Mouse (Mus musculus) embryonic facial prominence, embryonic 14.5 days (tissue): ENCODE results near the gene Senp3. TPM values are rescaled to one million over a fixed set of nuclear protein-coding genes. Genes with fewer than 3 reads are reported as not detected.
"Not testable (repeated sequence)": the region's sequence is repeated elsewhere in the genome, so short reads cannot be mapped to it uniquely, and the experiment has no call there.

Experiments used
- ATAC-seq: fragments of 200-750 bp; cut with Nextera tagmentation; 2 replicates; pipeline ENCODE4 v1.8.0; 2017; ENCODE audit warnings: low read depth, moderate number of reproducible peaks, moderate TSS enrichment
- DNase-seq: peaks from one replicate; pipeline ENCODE4 v3.0.0-alpha.2; 2015; ENCODE audit warnings: low spot score
- H3K27ac ChIP-seq: fragments of 300-500 bp; sonication (generic); replicated peaks from 2 replicates; pipeline ENCODE4 v1.5.1; 2014; ENCODE audit warnings: low read depth, mild to moderate bottlenecking, low read length, moderate library complexity
- H3K27me3 ChIP-seq: fragments of 300-500 bp; sonication (generic); replicated peaks from 2 replicates; pipeline ENCODE4 v1.6.1; 2014; ENCODE audit warnings: low read length; ENCODE audit not compliant: control insufficient read depth, insufficient read depth
- H3K36me3 ChIP-seq: fragments of 300-500 bp; sonication (generic); 2 replicates; pipeline ENCODE4 v1.6.1; 2014; ENCODE audit warnings: low read length, mixed read lengths; ENCODE audit not compliant: control insufficient read depth, insufficient read depth
- H3K4me1 ChIP-seq: fragments of 300-500 bp; sonication (generic); 2 replicates; pipeline ENCODE4 v1.6.1; 2014; ENCODE audit warnings: antibody characterized with exemption, low read length; ENCODE audit not compliant: control insufficient read depth, insufficient read depth
- H3K4me2 ChIP-seq: fragments of 300-500 bp; sonication (generic); 2 replicates; pipeline ENCODE4 v1.6.1; 2014; ENCODE audit warnings: low read depth, mild to moderate bottlenecking, low read length, moderate library complexity, mixed read lengths
- H3K4me3 ChIP-seq: fragments of 300-500 bp; sonication (generic); 2 replicates; pipeline ENCODE4 v1.5.1; 2014; ENCODE audit warnings: low read depth, mild to moderate bottlenecking, low read length
- H3K9ac ChIP-seq: fragments of 300-500 bp; sonication (generic); 2 replicates; pipeline ENCODE4 v1.6.1; 2014; ENCODE audit warnings: low read depth, mild to moderate bottlenecking, low read length, moderate library complexity, mixed read lengths
- H3K9me3 ChIP-seq: fragments of 300-500 bp; sonication (generic); 2 replicates; pipeline ENCODE4 v1.6.1; 2016; ENCODE audit warnings: low read length; ENCODE audit not compliant: control insufficient read depth
- WGBS: fragments of 180-500 bp; shearing (Covaris S2); extraction: QIAGEN DNeasy Blood & Tissue Kit; methylation state at CpG from one replicate; pipeline ENCODE4 v1.1.7; 2014; 5-methylcytosine and 5-hydroxymethylcytosine counted together
- polyA plus RNA-seq: library from polyadenylated mRNA; unstranded; fragments of >200 nt; fragmentation: Nextera tagmentation; extraction: Ambion mirVana; gene quantifications from 2 replicates; pipeline ENCODE4 v1.2.1, GENCODE M21; 2014

The Senp3 gene
- polyA plus RNA-seq, 1 experiment from 2014 or later = 73.6 TPM

GRCm38 (mm10) chr11:69708614-69709265 is 26.9 kb upstream of the Senp3 start:
- DNase-seq (no peak), ATAC-seq (no peak)
- Histone ChIP-seq H3K36me3 (no peaks in the 10 kb centered on the region), H3K4me3 (no peak overlapping the region), H3K4me1 (no peaks in the 10 kb centered on the region), H3K9ac (no peak overlapping the region), H3K27me3 (no peaks in the 10 kb centered on the region), H3K4me2 (no peak overlapping the region), H3K9me3 (no peaks in the 10 kb centered on the region), H3K27ac (no peak overlapping the region)
- WGBS = 75% methylated on average over 3 of the region's 3 CpGs

DNA sequence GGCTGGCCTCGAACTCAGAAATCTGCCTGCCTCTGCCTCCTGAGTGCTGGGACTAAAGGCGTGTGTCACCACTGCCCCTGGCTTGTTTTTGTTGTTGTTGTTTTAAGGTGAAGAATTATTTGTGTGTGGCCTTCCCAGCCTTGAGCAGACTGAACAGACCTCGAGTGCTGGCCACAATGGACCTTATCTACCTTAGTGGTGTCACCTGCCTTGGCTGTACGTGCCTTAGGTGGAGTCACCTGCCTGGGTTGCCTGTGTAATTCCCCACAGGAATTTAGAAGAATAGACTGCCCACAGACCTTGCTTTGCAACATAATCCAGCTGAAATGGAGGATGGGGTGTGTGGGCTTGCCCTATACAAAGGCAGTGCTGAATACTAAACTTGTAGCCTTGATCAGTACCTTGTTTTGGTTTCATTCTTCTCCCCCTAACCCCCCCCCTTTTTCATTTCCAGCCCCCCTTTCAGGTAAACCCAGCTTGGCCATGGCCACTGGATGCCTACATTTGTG is 26.0 kb upstream of the Senp3 start:
- Histone ChIP-seq H3K27me3 (no peaks in the 10 kb centered on the region), H3K9me3 (no peaks in the 10 kb centered on the region), H3K4me2 (no peak overlapping the region), H3K4me3 (no peak overlapping the region), H3K27ac (no peak overlapping the region), H3K9ac (no peak overlapping the region), H3K4me1 (no peaks in the 10 kb centered on the region), H3K36me3 (no peaks in the 10 kb centered on the region)
- DNase-seq (no peak), ATAC-seq (no peak)
- WGBS = 87% methylated on average over 4 of the region's 4 CpGs

DNA sequence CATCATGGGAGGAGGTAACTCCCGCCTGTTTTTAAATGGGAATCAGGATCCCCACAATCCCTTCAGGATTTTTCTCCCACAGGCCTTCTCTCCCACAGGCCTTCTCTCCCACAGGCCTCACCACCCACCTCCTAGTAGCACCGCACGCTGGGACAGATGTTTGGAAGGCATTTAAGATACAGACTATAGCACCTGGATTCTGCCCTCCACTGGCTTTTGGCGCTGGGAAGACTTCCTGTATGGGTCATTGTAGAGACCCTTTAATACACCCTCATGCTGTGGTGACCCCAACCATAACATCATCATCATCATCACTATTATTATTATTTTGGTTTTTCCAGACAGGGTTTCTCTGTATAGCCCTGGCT is 25.6 kb upstream of the Senp3 start:
- no peaks in the 10 kb centered on the region for H3K4me1 ChIP-seq
- no peaks in the 10 kb centered on the region for H3K27me3 ChIP-seq

DNA sequence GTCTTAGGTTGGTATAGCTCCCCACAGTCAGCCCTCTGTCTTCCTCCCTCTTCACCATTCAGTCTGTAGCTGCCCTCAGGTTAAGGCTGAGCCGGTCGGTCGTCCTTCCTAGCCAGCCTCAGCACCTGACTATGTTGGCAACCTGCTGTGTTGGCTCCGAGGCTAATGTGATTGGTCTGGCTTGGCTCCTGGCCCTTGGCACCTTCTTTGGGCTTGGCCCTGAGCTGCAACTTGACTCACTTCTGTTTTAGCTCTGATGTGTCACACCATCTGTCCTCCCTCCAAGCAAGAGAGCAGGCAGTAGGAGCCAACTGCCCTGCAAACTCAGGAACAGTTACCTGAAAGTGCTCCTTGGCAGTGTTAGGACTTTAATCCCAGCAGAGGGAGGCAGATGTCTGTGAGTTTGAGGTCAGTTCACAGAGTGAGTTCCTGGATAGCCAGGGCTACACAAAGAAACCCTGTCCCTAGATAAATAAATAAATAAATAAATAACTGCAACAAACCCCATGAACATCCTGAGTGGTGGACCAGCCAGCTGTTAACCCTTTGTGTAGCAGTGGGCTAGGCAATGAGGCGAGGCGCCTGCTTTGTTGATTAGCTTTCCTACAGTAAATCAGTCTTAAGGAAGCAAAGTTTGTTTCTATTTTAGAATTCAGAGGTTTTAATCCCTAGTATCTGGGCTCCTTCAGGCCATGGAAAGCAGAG is 25.0 kb upstream of the Senp3 start:
- no peaks in the 10 kb centered on the region for H3K36me3 ChIP-seq
- no peak overlapping the region; the same call in 1 of the 2 replicates for H3K27ac ChIP-seq
- no peak overlapping the region for H3K9ac ChIP-seq
- ATAC-seq (no peak), DNase-seq (no peak)
- no peaks in the 10 kb centered on the region for H3K9me3 ChIP-seq
- H3K4me1 ChIP-seq = no peaks in the 10 kb centered on the region
- no peak overlapping the region for H3K4me3 ChIP-seq
- WGBS = 44% methylated on average over 6 of the region's 6 CpGs
- no peaks in the 10 kb centered on the region for H3K27me3 ChIP-seq
- H3K4me2 ChIP-seq = no peak overlapping the region

More for the DNA sequence above, 25.6 kb upstream of the Senp3 start:
- no peak overlapping the region; the same call in 1 of the 2 replicates for H3K27ac ChIP-seq
- no peaks in the 10 kb centered on the region for H3K9me3 ChIP-seq
- DNase-seq (no peak), ATAC-seq (no peak)
- no peaks in the 10 kb centered on the region for H3K36me3 ChIP-seq
- H3K4me2 ChIP-seq = no peak overlapping the region
- no peak overlapping the region for H3K9ac ChIP-seq
- 80% methylated on average over 4 of the region's 4 CpGs for WGBS
- no peak overlapping the region for H3K4me3 ChIP-seq

- Histone ChIP-seq H3K27ac (no peak overlapping the region), H3K9ac (no peak overlapping the region), H3K4me2 (no peak overlapping the region), H3K27me3 (no peaks in the 10 kb centered on the region), H3K4me3 (no peak overlapping the region), H3K4me1 (no peaks in the 10 kb centered on the region), H3K9me3 (no peaks in the 10 kb centered on the region), H3K36me3 (no peaks in the 10 kb centered on the region)
- DNase-seq (no peak), ATAC-seq (no peak)
- 35% methylated on average over 2 of the region's 2 CpGs for whole genome bisulfite sequencing
Observed at GRCm38 (mm10) chr11:69704613-69705010, 22.7 kb upstream of the Senp3 start.

GRCm38 (mm10) chr11:69703814-69704612 is 22.1 kb upstream of the Senp3 start:
- WGBS = 51% methylated on average over 8 of the region's 8 CpGs
- Histone ChIP-seq H3K9me3 (no peaks in the 10 kb centered on the region), H3K9ac (no peak overlapping the region), H3K4me3 (no peak overlapping the region), H3K27ac (no peak overlapping the region), H3K4me1 (no peaks in the 10 kb centered on the region), H3K27me3 (no peaks in the 10 kb centered on the region), H3K36me3 (no peaks in the 10 kb centered on the region), H3K4me2 (no peak overlapping the region)
- DNase-seq (no peak), ATAC-seq (no peak)

DNA sequence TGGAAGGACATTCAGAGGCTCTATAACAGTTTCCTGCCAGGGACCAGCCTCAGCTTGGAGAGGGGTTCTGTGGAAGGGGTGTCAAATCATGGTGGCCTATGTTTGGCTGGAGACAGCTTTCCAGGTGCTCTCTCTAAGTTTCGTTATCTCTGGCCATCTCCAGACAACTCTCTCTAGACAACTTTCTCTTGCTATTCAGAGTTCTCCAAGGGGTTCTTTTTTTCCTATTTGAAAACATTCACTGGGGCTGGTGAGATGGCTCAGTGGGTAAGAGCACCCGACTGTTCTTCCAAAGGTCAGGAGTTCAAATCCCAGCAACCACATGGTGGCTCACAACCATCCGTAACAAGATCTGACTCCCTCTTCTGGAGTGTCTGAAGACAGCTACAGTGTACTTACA is 21.5 kb upstream of the Senp3 start:
- H3K4me2 ChIP-seq, H3K36me3 ChIP-seq, DNase-seq, ATAC-seq, H3K27ac ChIP-seq, H3K4me3 ChIP-seq, H3K9me3 ChIP-seq, H3K4me1 ChIP-seq, H3K27me3 ChIP-seq, H3K9ac ChIP-seq: not testable (repeated sequence)
- WGBS = 74% methylated on average over 2 of the region's 3 CpGs

DNA sequence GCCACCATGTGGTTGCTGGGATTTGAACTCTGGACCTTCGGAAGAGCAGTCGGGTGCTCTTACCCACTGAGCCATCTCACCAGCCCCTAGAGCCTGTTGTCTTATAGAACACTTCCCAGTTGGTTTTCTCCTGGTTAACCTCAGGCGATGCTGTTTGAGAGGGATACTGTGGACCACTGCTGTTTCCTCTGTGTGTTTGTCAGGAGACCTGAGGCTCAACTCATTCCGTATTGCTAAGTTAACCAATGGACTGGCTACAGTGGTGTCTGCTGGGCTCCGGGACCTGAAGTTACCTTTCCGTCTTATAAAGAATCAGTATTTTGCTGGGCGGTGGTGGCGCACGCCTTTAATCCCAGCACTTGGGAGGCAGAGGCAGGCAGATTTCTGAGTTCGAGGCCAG is 21.0 kb upstream of the Senp3 start:
- not testable (repeated sequence) for H3K9me3 ChIP-seq, H3K4me2 ChIP-seq, H3K4me1 ChIP-seq, DNase-seq, ATAC-seq, H3K27me3 ChIP-seq, H3K9ac ChIP-seq, H3K36me3 ChIP-seq, H3K4me3 ChIP-seq, H3K27ac ChIP-seq
- 92% methylated on average over 10 of the region's 10 CpGs for WGBS
